Mouse (Mus musculus) stomach, embryonic 16.5 days (tissue): ENCODE data around the gene Ptpru. TPM values are rescaled to one million over a fixed set of nuclear protein-coding genes. Genes with fewer than 3 reads are reported as not detected.

ENCODE experiments used
- ATAC-seq: fragments of 200-750 bp; cut with Nextera tagmentation; 2 replicates; pipeline ENCODE4 v1.8.0; 2017; ENCODE audit warnings: moderate number of reproducible peaks, moderate TSS enrichment; ENCODE audit not compliant: insufficient read depth, low FRiP score
- H3K27ac ChIP-seq: fragments of 300-500 bp; sonication (generic); 2 replicates; pipeline ENCODE4 v1.5.1; 2014; ENCODE audit warnings: low read length
- H3K27me3 ChIP-seq: fragments of 300-500 bp; sonication (generic); 2 replicates; pipeline ENCODE4 v1.6.1; 2014; ENCODE audit warnings: low read length, control low read depth, mixed read lengths; ENCODE audit not compliant: control insufficient read depth, insufficient read depth
- H3K36me3 ChIP-seq: fragments of 300-500 bp; sonication (generic); 2 replicates; pipeline ENCODE4 v1.6.1; 2014; ENCODE audit warnings: low read length; ENCODE audit not compliant: control insufficient read depth, insufficient read depth
- H3K4me1 ChIP-seq: fragments of 300-500 bp; sonication (generic); 2 replicates; pipeline ENCODE4 v1.6.1; 2014; ENCODE audit warnings: low read length, control low read depth, mixed read lengths; ENCODE audit not compliant: control insufficient read depth, insufficient read depth
- H3K4me2 ChIP-seq: fragments of 300-500 bp; sonication (generic); 2 replicates; pipeline ENCODE4 v1.6.1; 2014; ENCODE audit warnings: low read depth, low read length, mixed read lengths
- H3K4me3 ChIP-seq: fragments of 300-500 bp; sonication (generic); replicated peaks from 2 replicates; pipeline ENCODE4 v1.5.1; 2014; ENCODE audit warnings: mild to moderate bottlenecking, low read length
- H3K9ac ChIP-seq: fragments of 300-500 bp; sonication (generic); 2 replicates; pipeline ENCODE4 v1.6.1; 2014; ENCODE audit warnings: low read length
- H3K9me3 ChIP-seq: fragments of 300-500 bp; sonication (generic); replicated peaks from 2 replicates; pipeline ENCODE4 v1.6.1; 2016; ENCODE audit warnings: low read length, control low read depth; ENCODE audit not compliant: control insufficient read depth
- WGBS: fragments of 180-500 bp; shearing (Covaris S2); extraction: QIAGEN DNeasy Blood & Tissue Kit; methylation state at CpG from one replicate; pipeline ENCODE4 v1.1.7; 2014; 5-methylcytosine and 5-hydroxymethylcytosine counted together
- polyA plus RNA-seq: library from polyadenylated mRNA; unstranded; fragments of >200 nt; fragmentation: Nextera tagmentation; extraction: Ambion mirVana; gene quantifications from 2 replicates; pipeline ENCODE4 v1.2.1, GENCODE M21; 2015

Ptpru gene
- polyA plus RNA-seq, 1 experiment from 2014 or later = 13.8 TPM

DNA sequence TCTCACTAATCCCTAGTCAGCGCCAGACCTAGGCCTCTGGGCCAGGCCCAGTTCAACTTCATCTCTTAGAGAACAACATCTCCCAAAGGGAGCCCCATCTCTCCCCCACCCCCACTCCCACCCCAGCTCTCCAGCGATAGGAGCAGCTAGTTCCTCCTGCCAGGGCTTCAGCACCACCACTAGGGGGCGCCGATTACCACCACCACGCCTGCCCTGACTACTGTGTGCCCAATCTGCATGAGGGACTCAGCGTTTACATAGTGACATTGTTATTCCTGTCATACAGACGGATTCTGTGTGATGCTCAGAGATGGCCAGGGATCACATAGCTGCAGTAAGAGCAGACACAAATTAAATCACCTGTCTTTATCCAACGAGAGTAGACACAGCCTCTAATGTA is 12.3 kb downstream of the Ptpru start:
- Histone ChIP-seq H3K4me2 (no peak overlapping the region), H3K4me1 (peaks cover 31% of the 10 kb centered on the region), H3K27ac (no peak overlapping the region), H3K9ac (no peak overlapping the region), H3K9me3 (no peaks in the 10 kb centered on the region), H3K4me3 (no peak overlapping the region), H3K36me3 (no peaks in the 10 kb centered on the region), H3K27me3 (no peaks in the 10 kb centered on the region)
- ATAC-seq = no peak
- 39% methylated on average over 8 of the region's 8 CpGs for WGBS

DNA sequence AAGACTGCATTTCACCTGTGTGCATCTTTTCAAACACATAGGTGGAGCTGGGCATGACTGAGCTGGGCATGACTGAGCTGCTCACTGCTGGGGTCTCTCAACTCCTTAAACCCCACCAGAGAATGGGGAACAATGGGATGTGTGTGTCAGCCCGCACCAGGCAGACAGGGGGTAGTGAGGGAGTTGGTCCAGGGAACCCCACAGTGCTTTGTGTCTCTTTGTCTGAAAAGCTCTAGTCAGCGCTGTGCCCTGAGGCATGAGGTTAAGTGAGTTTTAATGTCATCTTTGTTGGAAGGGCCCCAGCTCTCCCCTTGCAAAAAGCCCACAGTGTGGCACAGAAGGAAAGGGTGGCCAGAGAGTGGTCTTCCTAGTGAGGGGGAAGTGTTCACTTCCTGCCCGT is 13.1 kb downstream of the Ptpru start:
- no peaks in the 10 kb centered on the region for H3K9me3 ChIP-seq
- WGBS = 55% methylated on average over 3 of the region's 3 CpGs
- peak overlapping the region; percentile 34 for H3K27ac ChIP-seq
- H3K9ac ChIP-seq = no peak overlapping the region
- H3K4me1 ChIP-seq = peaks cover 31% of the 10 kb centered on the region
- no peaks in the 10 kb centered on the region for H3K27me3 ChIP-seq
- H3K4me2 ChIP-seq = no peak overlapping the region
- H3K36me3 ChIP-seq = no peaks in the 10 kb centered on the region
- no peak overlapping the region for H3K4me3 ChIP-seq
- no peak for ATAC-seq

DNA sequence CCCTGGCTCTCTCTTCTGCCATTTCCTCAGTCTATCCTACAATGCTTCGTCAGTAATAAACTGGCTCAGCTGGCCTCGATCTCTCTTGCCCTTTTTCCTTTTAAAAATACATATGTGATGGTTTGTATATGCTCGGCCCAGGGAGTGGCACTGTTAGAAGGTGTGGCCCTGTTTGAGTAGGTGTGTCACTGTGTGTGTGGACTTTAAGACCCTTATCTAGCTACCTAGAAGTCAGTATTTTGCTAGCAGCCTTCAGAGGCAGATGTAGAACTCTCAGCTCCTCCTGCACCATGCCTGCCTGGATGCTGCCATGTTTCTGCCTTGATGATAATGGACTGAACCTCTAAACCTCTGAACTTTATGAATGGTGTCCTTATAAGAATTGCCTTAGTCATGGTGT is 15.5 kb downstream of the Ptpru start:
- 64% methylated on average over 3 of the region's 3 CpGs for WGBS

DNA sequence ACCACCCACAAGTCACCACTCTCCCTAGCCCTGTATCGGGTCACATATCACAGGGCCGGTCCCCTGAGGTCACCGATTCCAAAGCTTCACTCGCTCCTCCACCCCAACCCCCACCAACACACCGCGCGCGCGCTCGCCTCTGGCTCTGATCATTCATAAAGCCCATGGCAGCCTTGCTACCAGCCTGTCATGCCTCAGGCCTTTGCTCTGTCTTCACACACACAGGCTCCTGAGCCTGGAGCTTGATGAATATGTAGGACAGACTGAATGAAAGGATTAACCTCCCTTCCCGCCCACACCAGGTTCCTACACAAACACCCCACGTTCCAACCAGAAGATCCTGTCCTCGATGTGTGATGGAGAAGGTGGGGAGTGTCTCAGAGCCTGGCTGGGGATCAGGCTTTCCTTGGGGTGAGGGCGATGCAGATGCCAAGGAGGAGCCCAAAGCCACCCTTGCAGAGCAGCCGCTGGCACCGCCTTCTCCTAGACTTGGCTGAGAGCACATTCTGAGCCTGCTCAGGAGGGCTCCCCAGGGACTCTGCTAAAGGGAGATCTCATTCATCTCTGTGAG is 16.8 kb downstream of the Ptpru start:
- Histone ChIP-seq H3K9me3 (no peaks in the 10 kb centered on the region), H3K9ac (no peak overlapping the region), H3K4me3 (no peak overlapping the region), H3K27me3 (no peaks in the 10 kb centered on the region), H3K4me1 (peaks cover 17% of the 10 kb centered on the region), H3K4me2 (no peak overlapping the region), H3K36me3 (no peaks in the 10 kb centered on the region), H3K27ac (peak overlapping the region; percentile 74; the same call in 1 of the 2 replicates)
- peak; percentile 31; the same call in 1 of the 2 replicates for ATAC-seq
- 51% methylated on average over 16 of the region's 16 CpGs for WGBS

More for the DNA sequence above, 15.5 kb downstream of the Ptpru start:
- H3K4me3 ChIP-seq = no peak overlapping the region
- H3K9ac ChIP-seq = no peak overlapping the region
- no peak overlapping the region for H3K4me2 ChIP-seq
- H3K27ac ChIP-seq = peak overlapping the region; percentile 74
- no peaks in the 10 kb centered on the region for H3K27me3 ChIP-seq
- ATAC-seq = peak; percentile 42; the same call in 1 of the 2 replicates
- H3K9me3 ChIP-seq = no peaks in the 10 kb centered on the region
- H3K4me1 ChIP-seq = peaks cover 31% of the 10 kb centered on the region
- H3K36me3 ChIP-seq = no peaks in the 10 kb centered on the region

DNA sequence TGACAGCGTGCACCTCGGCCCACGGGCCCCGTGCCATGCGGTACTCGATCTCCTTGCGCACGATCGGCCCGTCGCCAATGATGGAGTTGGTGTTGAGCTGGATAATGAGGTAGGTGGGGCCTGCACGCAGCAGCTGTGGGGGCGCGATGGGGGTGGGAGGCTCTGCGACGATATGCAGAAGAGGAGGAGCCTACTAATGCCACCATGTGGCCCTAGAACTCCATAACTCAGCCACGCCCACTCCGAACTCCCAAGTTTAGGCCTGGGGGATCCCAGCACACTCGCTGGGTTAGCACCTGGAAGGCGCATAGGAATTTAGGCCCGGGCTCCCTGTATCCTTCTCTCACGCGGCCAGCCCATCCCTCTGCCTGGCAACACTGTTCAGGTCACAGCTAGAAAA is 19.2 kb downstream of the Ptpru start:
- Histone ChIP-seq H3K4me2 (no peak overlapping the region), H3K27ac (no peak overlapping the region), H3K4me1 (peaks cover 16% of the 10 kb centered on the region), H3K27me3 (no peaks in the 10 kb centered on the region), H3K36me3 (no peaks in the 10 kb centered on the region), H3K4me3 (no peak overlapping the region), H3K9me3 (no peaks in the 10 kb centered on the region), H3K9ac (no peak overlapping the region)
- ATAC-seq = no peak
- WGBS = 57% methylated on average over 23 of the region's 23 CpGs

DNA sequence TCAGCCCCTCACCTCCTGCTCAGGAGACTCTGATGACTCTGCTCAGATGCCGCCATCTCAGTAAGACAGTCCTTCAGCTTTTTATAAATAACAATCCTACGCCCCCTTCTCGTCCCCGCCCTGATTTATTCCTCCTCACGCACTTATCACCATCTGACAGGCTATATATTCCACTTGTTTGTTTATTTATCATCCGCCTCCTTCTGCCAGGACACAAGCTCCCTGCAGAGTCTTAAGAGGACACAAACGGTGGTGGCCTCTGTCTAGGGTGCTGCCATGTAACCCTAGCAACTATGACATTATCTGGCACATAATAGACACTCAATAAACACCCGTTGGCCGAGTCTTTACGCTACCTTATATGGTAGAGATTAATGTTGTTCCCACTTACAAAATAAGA is 22.3 kb downstream of the Ptpru start:
- Histone ChIP-seq H3K36me3 (no peaks in the 10 kb centered on the region), H3K27me3 (no peaks in the 10 kb centered on the region), H3K4me1 (0 out of 2 replicates have a peak, but pooled peaks cover 2% of the 10 kb centered on the region), H3K4me3 (no peak overlapping the region), H3K9ac (no peak overlapping the region), H3K4me2 (no peak overlapping the region), H3K27ac (no peak overlapping the region), H3K9me3 (no peaks in the 10 kb centered on the region)
- 61% methylated on average over 10 of the region's 10 CpGs for WGBS
- no peak for ATAC-seq

GRCm38 (mm10) chr4:131814869-131815268 is 23.2 kb downstream of the Ptpru start:
- Histone ChIP-seq H3K27ac (no peak overlapping the region), H3K9ac (no peak overlapping the region), H3K4me1 (0 out of 2 replicates have a peak, but pooled peaks cover 2% of the 10 kb centered on the region), H3K4me2 (no peak overlapping the region), H3K9me3 (no peaks in the 10 kb centered on the region), H3K4me3 (no peak overlapping the region), H3K27me3 (no peaks in the 10 kb centered on the region), H3K36me3 (no peaks in the 10 kb centered on the region)
- ATAC-seq = no peak
- 76% methylated on average over 10 of the region's 10 CpGs for WGBS

DNA sequence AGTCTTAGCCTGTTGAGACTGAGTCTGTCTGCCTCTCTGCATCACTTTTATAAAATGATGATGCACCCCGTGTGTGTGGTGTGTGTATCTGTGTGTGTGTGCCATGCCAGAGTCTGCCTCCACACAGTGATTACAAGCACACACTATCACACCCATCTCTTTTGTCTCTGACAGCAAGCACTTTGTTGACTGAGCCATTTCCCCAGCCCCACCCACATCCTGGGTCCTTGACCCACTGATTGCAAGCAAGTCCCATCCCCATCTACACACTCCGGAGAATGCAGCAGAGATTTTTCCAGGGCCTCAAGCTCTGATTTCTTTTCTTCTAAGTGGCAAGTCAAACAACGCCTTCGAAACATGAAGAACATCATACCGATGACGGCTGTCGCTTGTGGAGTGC is 24.3 kb downstream of the Ptpru start:
- no peak overlapping the region for H3K9ac ChIP-seq
- no peak overlapping the region for H3K4me3 ChIP-seq
- H3K4me1 ChIP-seq = 0 out of 2 replicates have a peak, but pooled peaks cover 2% of the 10 kb centered on the region
- H3K27ac ChIP-seq = no peak overlapping the region
- H3K36me3 ChIP-seq = no peaks in the 10 kb centered on the region
- no peaks in the 10 kb centered on the region for H3K27me3 ChIP-seq
- WGBS = 67% methylated on average over 7 of the region's 7 CpGs
- no peaks in the 10 kb centered on the region for H3K9me3 ChIP-seq
- ATAC-seq = peak; percentile 58; the same call in 1 of the 2 replicates
- no peak overlapping the region for H3K4me2 ChIP-seq

GRCm38 (mm10) chr4:131812458-131812857 is 25.6 kb downstream of the Ptpru start:
- Histone ChIP-seq H3K4me2 (no peak overlapping the region), H3K27me3 (no peaks in the 10 kb centered on the region), H3K36me3 (no peaks in the 10 kb centered on the region), H3K4me1 (0 out of 2 replicates have a peak, but pooled peaks cover 2% of the 10 kb centered on the region), H3K9me3 (no peaks in the 10 kb centered on the region), H3K4me3 (no peak overlapping the region), H3K9ac (no peak overlapping the region), H3K27ac (no peak overlapping the region)
- ATAC-seq = no peak
- WGBS = 70% methylated on average over 11 of the region's 11 CpGs
